Mouse (Mus musculus) liver, embryonic 14.5 days (tissue): Measurements from ENCODE around the gene Pik3r2.

ENCODE experiments used
- CTCF ChIP-seq: IDR thresholded peaks from 2 replicates; pipeline ENCODE4 v1.5.1; 2016; ENCODE audit warnings: antibody characterized with exemption, low read depth, control low read depth
- EP300 ChIP-seq: IDR thresholded peaks from 2 replicates; pipeline ENCODE4 v1.6.1; 2016; ENCODE audit warnings: antibody characterized with exemption, low read depth

GRCm38 (mm10) chr8:70807304-70807703 is 30.8 kb upstream of the Pik3r2 start:
- TF ChIP-seq CTCF (no peak), EP300 (no peak)
